Mouse (Mus musculus) skeletal muscle tissue, adult 2 months (tissue): ENCODE data around the gene Cct5.

ENCODE experiments used
- DNase-seq: peaks from one replicate; pipeline ENCODE4 v3.0.0-alpha.2; 2012; ENCODE audit warnings: low read depth, low spot score

Gene Cct5

GRCm38 (mm10) chr15:31601646-31602374, at the start of gene Cct5, which contains the start of gene Fam173b:
Gene Cct5, minus strand, starts transcription at chr15:31601804.
Gene Fam173b, plus strand, starts transcription at chr15:31601852.
- DNase-seq, result peak; percentile 98

- no peak for DNase-seq
Measured at GRCm38 (mm10) chr15:31650821-31651220, 49.2 kb upstream of the Cct5 start.

DNA sequence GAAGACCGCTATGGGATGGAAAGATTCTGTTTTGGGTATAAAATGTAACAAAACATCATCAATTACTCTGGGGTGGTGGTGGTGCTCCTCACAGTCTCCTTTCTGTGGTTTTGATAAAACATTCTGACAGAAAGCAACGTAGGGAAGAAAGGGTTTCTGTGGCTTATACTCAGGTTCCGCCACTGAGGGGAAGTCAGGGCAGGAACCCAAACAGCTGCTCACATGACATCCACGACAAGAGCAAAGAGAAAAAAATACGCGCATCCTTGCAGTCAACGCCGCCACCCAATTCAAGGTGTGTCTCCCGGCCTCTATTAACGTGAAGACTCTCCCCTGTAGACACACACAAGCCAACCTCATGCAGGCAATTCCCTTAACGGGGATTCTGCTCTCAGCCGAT, 48.1 kb upstream of the Cct5 start:
- no peak for DNase-seq

- DNase-seq, result no peak
Measured at GRCm38 (mm10) chr15:31647851-31648569, 46.4 kb upstream of the Cct5 start.

- no peak for DNase-seq
Measured at GRCm38 (mm10) chr15:31647225-31647624, 45.6 kb upstream of the Cct5 start.

- no peak for DNase-seq
Measured at GRCm38 (mm10) chr15:31636091-31636595, 34.5 kb upstream of the Cct5 start.

- no peak for DNase-seq
Measured at GRCm38 (mm10) chr15:31634582-31634981, 33.0 kb upstream of the Cct5 start.

GRCm38 (mm10) chr15:31632478-31632877, 30.9 kb upstream of the Cct5 start:
- no peak for DNase-seq

GRCm38 (mm10) chr15:31631396-31631858, 29.8 kb upstream of the Cct5 start:
- DNase-seq, result no peak

DNA sequence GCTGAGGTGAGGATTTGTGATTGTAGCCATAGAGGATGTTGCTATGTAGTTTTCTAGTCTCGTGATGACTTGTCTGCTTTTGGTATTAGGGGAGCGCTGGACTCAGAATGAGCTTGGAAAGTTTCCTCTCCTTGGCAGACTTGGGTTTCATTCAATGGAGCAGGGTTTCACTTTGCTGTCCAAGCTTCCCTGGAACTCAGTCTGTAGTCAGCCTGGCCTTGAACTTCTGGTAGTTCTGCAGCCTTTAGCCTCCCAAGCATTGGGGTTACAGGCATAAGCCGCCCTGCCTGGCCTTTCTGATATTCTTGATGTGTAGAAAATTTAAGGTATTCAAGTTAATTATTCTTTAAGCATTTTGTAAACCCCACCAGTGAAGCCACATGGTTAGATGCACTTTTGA, 28.0 kb upstream of the Cct5 start:
- no peak for DNase-seq

DNA sequence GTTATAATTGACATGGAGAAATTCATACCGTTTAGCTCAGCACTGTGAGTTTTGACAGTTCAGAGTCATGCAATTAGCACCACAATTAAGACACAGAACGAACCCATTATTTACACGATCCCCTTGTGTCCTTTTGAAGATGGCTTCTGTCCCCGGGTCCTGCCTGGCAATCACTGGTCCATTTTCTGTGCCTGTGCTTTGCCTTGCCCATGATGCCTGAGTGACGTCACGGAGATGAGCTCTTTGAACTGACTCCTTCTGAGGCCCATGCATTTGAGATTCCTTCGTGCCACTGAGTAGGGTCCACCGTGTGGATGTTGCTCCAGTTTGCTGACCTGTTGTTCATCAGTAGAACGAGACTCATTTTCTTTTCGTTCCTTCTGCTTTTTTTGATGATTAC, 26.6 kb upstream of the Cct5 start:
- no peak for DNase-seq

DNA sequence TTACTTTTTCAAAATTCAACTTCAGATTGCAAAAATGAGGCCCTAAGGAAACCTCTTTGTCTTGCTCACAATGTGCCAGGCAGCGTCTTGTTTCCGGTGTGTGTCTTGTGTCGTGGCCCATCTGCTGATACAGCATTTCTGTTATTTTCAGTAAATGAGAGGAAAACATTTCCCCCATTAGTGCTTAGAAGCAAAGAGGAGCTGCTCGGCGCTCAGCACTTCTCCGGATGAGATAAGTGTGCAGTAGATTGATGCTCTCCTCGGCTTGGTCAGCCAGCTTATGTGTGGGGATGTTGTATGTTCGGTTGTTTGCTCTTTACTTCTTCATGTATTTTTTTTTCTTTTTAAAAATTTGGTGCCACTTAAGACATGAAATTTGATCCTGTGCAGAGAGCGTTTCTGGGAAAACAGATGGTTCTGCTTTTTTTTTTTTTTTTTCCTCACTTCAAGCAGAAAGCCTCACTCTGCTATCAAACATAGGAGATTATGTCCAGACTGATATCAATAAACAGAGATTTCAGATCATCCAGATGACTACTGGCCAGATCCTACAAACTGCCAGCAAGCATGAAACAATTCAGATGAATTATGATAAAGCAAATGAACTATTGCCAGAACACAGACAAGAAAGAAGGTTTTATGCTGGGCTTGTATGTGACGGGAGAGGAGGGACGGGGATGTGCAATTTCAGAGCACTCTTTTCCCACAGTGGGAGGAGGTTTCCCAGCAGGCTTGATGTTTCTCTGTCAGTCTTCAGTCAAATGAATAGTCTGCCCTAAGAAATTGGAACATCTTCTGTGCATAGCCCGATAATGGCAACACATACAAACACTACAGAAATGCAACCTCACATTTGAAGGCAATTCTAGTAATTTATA, 25.9 kb upstream of the Cct5 start:
- DNase-seq, result no peak

GRCm38 (mm10) chr15:31619521-31619920, 17.9 kb upstream of the Cct5 start:
- DNase-seq, result no peak

- no peak for DNase-seq
Measured at GRCm38 (mm10) chr15:31617261-31617660, 15.7 kb upstream of the Cct5 start.

GRCm38 (mm10) chr15:31614666-31615065, 13.1 kb upstream of the Cct5 start:
- no peak for DNase-seq

DNA sequence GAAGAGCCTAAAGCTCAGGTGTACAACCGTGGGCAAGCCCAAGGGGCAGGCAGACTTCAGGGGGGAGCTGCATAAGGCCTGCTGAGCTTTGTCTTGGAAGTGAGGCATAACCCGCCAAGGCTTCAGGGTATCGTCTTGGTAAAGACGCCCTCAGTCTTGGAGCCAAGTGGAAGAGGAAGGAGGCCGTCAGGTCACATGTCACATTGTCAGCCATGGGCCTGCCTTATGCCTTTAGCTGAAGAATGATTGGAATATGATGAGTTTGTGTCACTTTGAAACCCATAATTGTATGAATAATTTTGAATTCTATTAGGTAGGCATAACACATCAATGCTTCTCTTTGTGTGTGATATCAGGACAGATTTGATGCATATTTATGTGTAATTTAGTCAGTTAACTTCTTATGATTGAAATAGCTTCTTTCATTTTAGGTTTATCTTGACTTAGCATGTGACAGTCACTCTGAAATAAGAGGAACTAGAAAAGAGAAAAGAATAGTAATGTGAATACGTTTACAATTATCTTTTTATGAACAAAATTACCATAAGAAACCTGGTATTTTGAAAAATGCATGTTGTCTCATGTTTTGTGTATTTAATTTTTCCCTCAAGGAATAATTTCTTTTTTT, 12.3 kb upstream of the Cct5 start:
- no peak for DNase-seq

DNA sequence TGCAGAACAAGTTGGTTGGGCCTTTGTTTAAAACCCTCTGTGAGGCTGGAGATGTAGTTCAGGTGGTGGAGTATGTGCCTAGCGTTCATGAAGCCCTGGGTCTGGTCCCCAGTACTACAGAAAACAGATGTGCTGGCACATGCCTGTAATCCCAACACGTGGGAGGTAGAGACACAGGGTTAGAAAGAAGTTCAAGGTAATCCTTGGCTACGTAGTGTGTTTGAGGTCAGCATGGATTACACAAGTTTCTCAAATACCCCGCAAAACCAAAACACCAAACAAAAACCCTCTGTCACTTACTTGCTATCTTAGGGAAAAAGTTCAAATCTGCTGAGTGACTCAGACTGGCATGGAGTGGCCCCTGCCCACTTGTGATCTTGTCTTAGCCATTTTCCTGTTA, 10.4 kb upstream of the Cct5 start:
- no peak for DNase-seq

DNA sequence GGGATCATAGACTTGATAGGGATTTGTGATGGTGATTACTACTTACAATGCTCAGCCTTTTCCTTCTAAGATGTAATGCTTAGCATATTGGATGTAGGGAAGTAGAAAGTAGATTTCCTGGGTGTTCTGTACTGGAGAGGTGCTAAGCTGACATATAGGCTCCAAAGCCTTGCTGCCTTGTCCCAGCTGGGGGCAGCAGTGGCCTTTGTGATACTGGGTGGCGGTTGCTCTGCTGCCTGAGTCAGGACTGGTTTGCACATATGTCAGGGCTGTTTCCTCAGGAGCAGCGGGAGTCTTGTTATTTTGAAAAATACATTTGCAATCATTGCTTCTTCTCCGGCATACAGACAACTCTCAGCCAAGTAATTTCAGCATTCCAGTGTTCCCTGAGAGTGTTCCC, 9.4 kb upstream of the Cct5 start:
- no peak for DNase-seq

DNA sequence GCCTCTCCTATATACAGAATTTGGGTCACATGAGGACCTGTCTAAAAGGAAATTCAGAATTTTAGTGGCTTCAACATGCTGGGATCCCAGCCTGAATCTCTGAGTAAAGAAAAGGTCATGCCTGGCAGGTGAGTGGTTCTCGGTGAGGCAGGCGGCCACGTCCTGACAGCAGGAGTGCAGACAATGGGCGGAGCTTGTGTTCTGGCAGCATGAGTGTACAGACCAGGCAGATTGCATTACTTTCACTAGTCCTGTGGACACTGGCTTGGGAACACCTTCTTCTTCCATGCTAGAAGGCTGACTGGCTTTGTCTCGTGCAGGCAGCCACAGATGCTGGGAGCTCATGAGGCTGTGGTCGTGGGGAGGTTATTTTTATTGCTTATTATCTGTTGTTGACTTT, 5.2 kb upstream of the Cct5 start:
- no peak for DNase-seq

- no peak for DNase-seq
Measured at GRCm38 (mm10) chr15:31603113-31603512, 1.5 kb upstream of the Cct5 start.

DNA sequence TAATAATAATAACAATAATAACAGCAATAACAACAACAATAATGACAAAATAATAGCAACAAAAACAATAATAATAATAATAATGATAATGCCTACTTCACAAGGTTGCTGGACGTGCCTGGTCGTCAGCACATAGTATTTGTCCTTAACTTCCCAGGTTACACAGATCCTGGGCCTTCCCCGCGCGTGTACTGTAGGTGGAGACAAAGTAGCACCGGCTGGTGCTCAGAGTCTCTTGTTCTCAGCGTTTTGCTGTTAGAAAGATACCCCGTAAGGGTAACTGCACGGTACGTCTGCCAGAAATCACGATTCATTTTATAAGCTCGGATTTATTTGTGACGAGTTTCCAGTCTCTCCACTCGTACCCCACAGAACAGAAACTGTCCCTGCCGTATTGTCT, 822 bp upstream of the Cct5 start:
- DNase-seq, result no peak

DNA sequence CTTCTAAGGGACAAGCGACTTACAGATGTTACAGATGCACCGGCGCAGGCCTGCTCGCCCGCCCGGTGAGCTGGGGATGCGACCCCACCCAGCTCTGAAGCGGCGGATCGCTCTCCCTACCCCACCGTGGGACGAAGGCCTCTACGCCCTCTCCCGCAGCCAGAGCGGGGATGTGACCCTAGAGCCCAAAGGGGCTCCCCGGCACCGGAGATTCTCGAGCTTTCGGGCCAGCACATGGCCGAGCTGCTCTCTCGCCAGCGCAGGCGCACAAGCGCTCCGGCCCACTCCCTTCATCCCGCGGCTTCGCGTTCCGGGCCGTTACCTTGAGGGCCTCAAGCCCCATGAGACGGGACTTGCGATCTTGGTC, 342 bp downstream of the Cct5 start:
- DNase-seq, result no peak
